Mouse (Mus musculus): ENCODE measurements at regions not wholly inside any gene's neighbourhood (a gene's known extent, or its start where the extent isn't known, plus 50 kb on each side); places are given as distances from the start of the nearest gene placed in this dataset.

- DNase-seq = no peak
Observed at GRCm38 (mm10) chr2:169234368-169235070, 279.1 kb upstream of the Zfp64 start.

DNA sequence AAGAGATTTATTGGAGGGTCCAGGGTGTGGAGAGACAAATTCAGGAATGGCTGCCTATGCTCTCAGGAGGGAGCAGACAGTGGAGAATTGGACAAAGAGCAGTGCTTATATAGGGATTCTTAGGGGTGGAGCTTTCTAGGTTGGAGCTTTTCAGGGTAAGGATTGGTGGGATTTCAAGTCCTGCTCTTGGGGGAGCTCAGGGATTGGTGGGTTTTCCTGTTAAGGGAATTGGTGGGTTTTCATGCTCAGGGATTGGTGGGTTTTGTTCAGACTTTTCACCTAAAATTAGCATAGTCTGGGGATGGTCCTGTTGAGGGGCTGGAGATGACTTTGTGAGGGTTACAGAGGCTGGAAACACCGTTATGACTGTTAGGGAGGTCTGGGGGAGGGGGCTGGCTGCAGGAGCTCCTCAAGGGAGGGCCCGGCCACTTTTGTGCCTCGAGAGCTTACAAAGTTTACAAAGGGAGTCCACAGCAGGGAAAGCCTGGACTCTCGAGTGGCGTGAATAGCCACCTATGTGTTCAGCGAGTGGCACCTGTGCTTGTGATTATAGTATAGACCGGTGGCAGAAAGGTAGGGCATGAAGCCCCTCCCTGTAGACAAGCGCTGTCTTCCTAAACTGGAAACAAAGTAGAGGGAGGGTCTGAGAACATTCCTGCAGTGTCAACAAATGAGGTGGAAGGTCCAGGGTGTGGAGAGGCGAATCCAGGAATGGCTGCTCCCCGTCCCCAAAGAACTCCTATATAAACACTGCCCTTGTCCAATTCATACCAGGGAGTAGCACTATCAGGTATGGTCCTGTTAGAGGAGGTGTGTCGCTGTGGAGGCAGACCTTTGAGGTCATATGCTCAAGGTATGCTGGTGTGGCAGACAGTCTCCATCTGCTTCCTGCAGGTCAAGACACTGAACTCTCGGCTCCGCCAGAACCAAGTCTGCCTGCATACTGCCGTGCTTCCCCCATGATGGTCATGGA lies 278.1 kb upstream of the Zfp64 start:
- DNase-seq = no peak

GRCm38 (mm10) chr2:169222264-169222663 lies 266.9 kb upstream of the Zfp64 start:
- DNase-seq = no peak

DNA sequence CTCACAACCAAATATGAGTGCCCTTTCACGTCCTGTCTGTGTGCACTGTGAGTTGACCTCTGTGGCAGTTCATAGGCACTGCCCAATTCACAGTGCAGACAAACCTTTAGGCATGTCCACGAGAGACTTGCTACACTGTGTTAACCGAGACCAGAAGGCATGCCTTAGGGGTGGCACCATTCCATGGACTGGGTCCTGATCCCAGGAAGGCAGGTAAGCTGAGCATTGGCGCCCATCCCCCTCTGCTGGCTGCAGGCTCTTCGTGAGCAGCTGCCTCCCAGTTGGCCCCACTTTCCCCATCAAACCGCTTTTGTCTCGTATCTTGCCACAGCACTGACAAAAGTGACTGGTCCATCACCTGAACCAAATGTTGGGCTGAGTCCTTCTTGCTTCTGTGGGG lies 265.8 kb upstream of the Zfp64 start:
- DNase-seq = no peak

GRCm38 (mm10) chr2:169215546-169216043 lies 260.2 kb upstream of the Zfp64 start:
- DNase-seq = no peak

- no peak for DNase-seq
Observed at GRCm38 (mm10) chr2:169214396-169214795, 259.0 kb upstream of the Zfp64 start.

GRCm38 (mm10) chr2:169213314-169213713 lies 257.9 kb upstream of the Zfp64 start:
- no peak for DNase-seq

DNA sequence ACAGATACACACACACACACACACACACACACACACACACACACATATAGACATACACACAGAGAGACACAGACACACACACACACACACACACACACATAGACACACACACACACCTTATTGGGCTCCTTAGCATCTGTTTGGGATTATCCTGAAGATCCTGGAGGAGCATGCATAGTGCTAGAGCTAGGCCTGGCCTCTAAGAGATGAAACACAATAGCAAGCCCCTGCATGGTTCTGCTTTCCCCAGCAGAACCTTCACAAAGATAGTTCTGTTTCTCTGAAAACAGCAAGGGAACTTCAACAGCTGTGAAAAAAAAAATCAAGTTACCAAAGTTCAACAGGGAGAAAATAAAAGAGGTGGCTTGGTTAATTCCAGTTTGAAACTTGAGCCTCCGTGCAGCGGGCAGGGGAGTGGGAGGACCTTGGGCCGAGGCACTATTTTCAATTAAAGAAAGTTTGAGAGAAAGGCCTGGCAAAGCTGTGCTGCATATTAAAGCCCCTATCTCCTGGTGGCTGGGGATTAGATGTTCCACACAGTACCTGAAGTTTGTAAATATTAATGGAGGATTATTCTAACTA lies 257.4 kb upstream of the Zfp64 start:
- DNase-seq = no peak

GRCm38 (mm10) chr2:169204254-169204752 lies 248.9 kb upstream of the Zfp64 start:
- no peak for DNase-seq

GRCm38 (mm10) chr2:169191974-169192373 lies 236.6 kb upstream of the Zfp64 start:
- DNase-seq = no peak

DNA sequence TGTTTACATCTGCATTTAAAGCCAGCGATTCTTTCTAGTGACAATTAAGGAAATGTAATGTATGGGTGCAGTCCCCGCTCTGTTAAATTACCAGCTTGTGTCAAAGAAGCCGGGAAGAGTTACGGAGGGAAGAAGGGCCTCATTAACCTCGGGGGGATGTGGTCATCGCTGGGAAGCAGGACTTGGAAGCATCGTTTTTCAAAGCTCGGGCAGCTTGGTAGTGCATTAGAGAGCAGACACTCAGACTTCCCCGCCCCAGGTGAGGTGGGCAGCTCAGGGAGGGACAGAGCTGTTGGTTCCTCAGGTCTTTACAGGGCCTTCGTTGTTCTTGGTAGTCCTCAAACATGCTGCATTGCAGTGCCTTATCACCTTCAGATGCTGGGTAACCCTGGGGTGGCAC lies 236.1 kb upstream of the Zfp64 start:
- no peak for DNase-seq

- no peak for DNase-seq
Observed at GRCm38 (mm10) chr2:169177565-169177964, 222.2 kb upstream of the Zfp64 start.

GRCm38 (mm10) chr2:169168795-169169194 lies 213.4 kb upstream of the Zfp64 start:
- DNase-seq = no peak

GRCm38 (mm10) chr2:169168376-169168775 lies 213.0 kb upstream of the Zfp64 start:
- no peak for DNase-seq

DNA sequence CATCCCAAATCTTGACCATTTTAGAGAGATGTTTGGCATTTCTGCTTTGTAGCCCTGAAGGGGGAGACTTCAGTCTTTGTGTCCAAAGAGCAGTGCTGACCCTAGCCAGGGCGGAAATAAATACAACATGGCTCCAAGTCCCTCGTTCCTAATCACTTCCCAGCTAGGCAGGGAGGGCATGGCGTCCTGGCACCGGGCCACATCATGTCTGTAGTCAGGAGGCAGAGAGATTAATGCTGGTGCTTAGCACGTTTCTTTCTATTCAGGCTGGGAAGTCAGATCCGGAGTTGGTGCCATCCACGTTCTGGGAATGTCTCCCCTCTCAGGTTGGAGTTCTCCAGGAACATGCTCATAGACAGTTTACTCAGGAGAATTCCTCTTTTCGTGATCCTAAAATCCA lies 206.3 kb upstream of the Zfp64 start:
- DNase-seq = no peak

GRCm38 (mm10) chr2:169158760-169159159 lies 203.4 kb upstream of the Zfp64 start:
- DNase-seq = no peak

- DNase-seq = no peak
Observed at GRCm38 (mm10) chr2:169158005-169158673, 202.8 kb upstream of the Zfp64 start.

- DNase-seq = no peak
Observed at GRCm38 (mm10) chr2:169156908-169157307, 201.5 kb upstream of the Zfp64 start.

DNA sequence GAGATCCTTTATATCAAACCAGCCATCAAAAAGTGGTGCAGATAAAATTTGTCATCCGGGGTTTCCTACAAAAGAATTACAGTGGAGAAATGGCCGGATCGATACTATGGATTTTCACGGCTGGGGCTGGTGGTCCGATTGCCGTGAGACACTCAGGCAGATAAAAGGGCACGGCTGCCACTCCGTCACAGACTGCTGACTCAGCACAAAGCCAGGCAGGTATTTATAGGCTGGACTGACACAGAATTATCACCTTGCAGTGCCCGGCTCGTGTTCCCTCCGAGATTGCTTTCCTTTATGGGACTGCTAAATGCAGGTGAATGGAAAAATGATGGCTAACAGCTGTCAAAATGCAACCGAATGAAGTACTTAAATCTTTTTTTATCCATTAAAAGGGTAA lies 199.5 kb upstream of the Zfp64 start:
- DNase-seq = no peak

DNA sequence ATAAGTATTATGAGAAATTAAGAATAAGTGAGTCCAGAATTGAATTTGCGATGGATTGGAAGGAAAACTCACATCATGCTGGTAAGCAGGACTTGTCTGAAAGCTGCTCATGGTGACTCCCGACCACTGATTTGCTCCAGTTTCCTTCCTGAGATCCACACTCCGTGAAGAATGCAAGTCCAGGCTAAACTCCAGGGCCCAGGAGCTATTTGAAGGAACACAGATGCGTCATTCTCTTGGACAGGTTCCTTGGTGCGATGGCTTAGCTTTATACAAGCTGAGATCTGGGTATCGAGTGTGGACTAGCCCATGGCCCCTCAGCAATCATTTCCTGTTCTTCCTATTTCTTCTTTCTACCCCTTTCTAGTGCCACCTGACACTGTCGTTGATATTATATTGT lies 192.3 kb upstream of the Zfp64 start:
- DNase-seq = no peak

- no peak for DNase-seq
Observed at GRCm38 (mm10) chr2:169142224-169142623, 186.8 kb upstream of the Zfp64 start.

DNA sequence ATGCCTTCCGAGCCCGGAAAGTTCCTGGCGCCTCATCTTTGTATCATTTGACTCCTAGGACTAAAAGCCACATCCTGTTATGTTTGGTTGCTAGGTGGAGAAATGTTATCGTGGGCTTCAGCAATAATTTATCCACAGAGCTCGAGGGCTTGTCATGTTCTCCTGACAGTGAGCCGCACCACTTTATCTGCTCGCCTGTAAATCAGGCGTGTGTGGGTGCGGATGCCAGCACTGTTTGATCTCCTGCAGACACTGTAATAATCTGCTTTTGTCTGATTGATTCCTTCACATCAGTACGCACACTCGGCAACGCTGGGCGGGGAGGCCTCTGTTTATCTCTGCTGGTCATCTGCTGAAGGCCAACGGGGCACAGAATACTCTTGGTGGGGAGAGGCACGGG lies 178.5 kb upstream of the Zfp64 start:
- no peak for DNase-seq
